Mouse (Mus musculus): ENCODE data around the gene Mrps7.

The Mrps7 gene

GRCm38 (mm10) chr11:115627705-115628464 lies 24.2 kb downstream of the Mrps7 start, which contains the start of gene Slc25a19:
Gene Slc25a19 (minus strand): TSS chr11:115628295.
- DNase-seq (ENCODE audit: low read depth in 2 of 2, low spot score in 2 of 2): peak; percentile 92 to 95

- no peak for DNase-seq (ENCODE audit: low read depth in 2 of 2, low spot score in 2 of 2)
Measured at GRCm38 (mm10) chr11:115628465-115629101, 24.9 kb downstream of the Mrps7 start.

- no peak for DNase-seq (ENCODE audit: low read depth in 2 of 2, low spot score in 2 of 2)
Measured at GRCm38 (mm10) chr11:115629734-115630531, 26.2 kb downstream of the Mrps7 start.

- no peak for DNase-seq (ENCODE audit: low read depth in 2 of 2, low spot score in 2 of 2)
Measured at GRCm38 (mm10) chr11:115630532-115631504, 27.1 kb downstream of the Mrps7 start.

GRCm38 (mm10) chr11:115631505-115631890 lies 27.8 kb downstream of the Mrps7 start:
- DNase-seq (ENCODE audit: low read depth in 2 of 2, low spot score in 2 of 2): no peak

- no peak for DNase-seq (ENCODE audit: low read depth in 2 of 2, low spot score in 2 of 2)
Measured at GRCm38 (mm10) chr11:115632247-115632646, 28.5 kb downstream of the Mrps7 start.

GRCm38 (mm10) chr11:115632862-115633261 lies 29.1 kb downstream of the Mrps7 start:
- DNase-seq (ENCODE audit: low read depth in 2 of 2, low spot score in 2 of 2): no peak

- DNase-seq (ENCODE audit: low read depth in 2 of 2, low spot score in 2 of 2): no peak
Measured at GRCm38 (mm10) chr11:115634109-115634508, 30.4 kb downstream of the Mrps7 start.

- no peak for DNase-seq (ENCODE audit: low read depth in 2 of 2, low spot score in 2 of 2)
Measured at GRCm38 (mm10) chr11:115635041-115635440, 31.3 kb downstream of the Mrps7 start.

GRCm38 (mm10) chr11:115635484-115635883 lies 31.8 kb downstream of the Mrps7 start:
- DNase-seq (ENCODE audit: low read depth in 2 of 2, low spot score in 2 of 2): no peak

GRCm38 (mm10) chr11:115636960-115637359 lies 33.2 kb downstream of the Mrps7 start:
- DNase-seq (ENCODE audit: low read depth in 2 of 2, low spot score in 2 of 2): no peak

GRCm38 (mm10) chr11:115638498-115639409 lies 35.0 kb downstream of the Mrps7 start:
- DNase-seq (ENCODE audit: low read depth in 2 of 2, low spot score in 2 of 2): no peak

- no peak for DNase-seq (ENCODE audit: low read depth in 2 of 2, low spot score in 2 of 2)
Measured at GRCm38 (mm10) chr11:115639540-115639939, 35.8 kb downstream of the Mrps7 start.

GRCm38 (mm10) chr11:115640311-115640828 lies 36.6 kb downstream of the Mrps7 start:
- DNase-seq (ENCODE audit: low read depth in 2 of 2, low spot score in 2 of 2): no peak

- DNase-seq (ENCODE audit: low read depth in 2 of 2, low spot score in 2 of 2): peak; percentile 68 to 69
Measured at GRCm38 (mm10) chr11:115640978-115641663, 37.4 kb downstream of the Mrps7 start.

GRCm38 (mm10) chr11:115641664-115642036 lies 37.9 kb downstream of the Mrps7 start:
- DNase-seq (ENCODE audit: low read depth in 2 of 2, low spot score in 2 of 2): no peak

GRCm38 (mm10) chr11:115642705-115643104 lies 39.0 kb downstream of the Mrps7 start:
- no peak for DNase-seq (ENCODE audit: low read depth in 2 of 2, low spot score in 2 of 2)

GRCm38 (mm10) chr11:115643265-115643664 lies 39.5 kb downstream of the Mrps7 start:
- peak; percentile 47 to 50 for DNase-seq (ENCODE audit: low read depth in 2 of 2, low spot score in 2 of 2)

- DNase-seq (ENCODE audit: low read depth in 2 of 2, low spot score in 2 of 2): no peak
Measured at GRCm38 (mm10) chr11:115644308-115644707, 40.6 kb downstream of the Mrps7 start.

Measured in CD8-positive naive resting alpha-beta T cell, adult 2 months (primary cell).